In the genomic region with DNA sequence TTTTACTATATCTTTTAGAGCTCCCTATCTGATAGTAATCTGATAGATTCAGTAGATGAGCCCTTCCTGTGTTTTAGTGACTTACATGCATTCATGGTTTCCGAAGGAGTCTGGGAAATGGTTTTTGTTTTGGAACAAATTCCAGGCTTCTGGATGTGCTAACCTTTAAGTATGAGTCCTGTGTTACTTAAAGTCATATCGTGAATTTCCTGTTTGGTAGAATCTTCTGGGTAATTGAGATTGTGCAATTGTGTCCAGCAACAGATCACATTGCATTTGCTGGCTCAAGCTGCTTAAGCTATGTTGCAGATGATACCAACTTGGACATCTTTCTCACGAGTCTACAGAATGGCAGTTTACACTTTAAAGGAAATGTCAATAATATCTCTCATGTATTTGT, we compare ENCODE assay signal across 9 mouse cellular contexts. TPM values are rescaled to one million over a fixed set of nuclear protein-coding genes. Genes with fewer than 3 reads are reported as not detected.
A peak's percentile ranks its signal among the peaks of the same experiment; 100 is the strongest.
DNase-seq lines count a peak whose midpoint lies in the region; ATAC-seq lines count a peak whose summit lies in the region.
"Had no signal": no experiment of that assay in that cellular context is flagged by ENCODE, and none has a peak within 500 bp of the region (broad histone marks: within the 10 kb centered on the region; RNA-seq: fewer than 3 reads in every experiment).

No protein-coding gene starts in this region.

- H3K4me3 ChIP-seq in heart, embryonic 15.5 days: peak overlapping the region; percentile 96
- H3K4me3 ChIP-seq in hindbrain, embryonic 13.5 days: peak overlapping the region; percentile 99
- peak overlapping the region; percentile 94 for H3K4me3 ChIP-seq in midbrain, embryonic 11.5 days (ENCODE audit: low read depth, low read length)

- no peak for ATAC-seq in heart, embryonic 15.5 days (replicated peaks; ENCODE audit: insufficient number of reproducible peaks, insufficient read depth, low FRiP score, low read depth)
- ATAC-seq in hindbrain, embryonic 13.5 days (ENCODE audit: low FRiP score): no peak
- ATAC-seq in midbrain, embryonic 11.5 days (ENCODE audit: low FRiP score): no peak
- ATAC-seq: Patski had no signal

- peaks cover 50% of the 10 kb centered on the region for H3K4me1 ChIP-seq in heart, embryonic 15.5 days (replicated peaks)
- peaks cover 64% of the 10 kb centered on the region for H3K4me1 ChIP-seq in hindbrain, embryonic 13.5 days (replicated peaks)
- peaks cover 20% of the 10 kb centered on the region for H3K4me1 ChIP-seq in midbrain, embryonic 11.5 days (ENCODE audit: control insufficient read depth, insufficient read depth, low read length)

- H3K27me3 ChIP-seq in heart, embryonic 15.5 days: 0 out of 2 replicates have a peak, but pooled peaks cover 8% of the 10 kb centered on the region
- peaks cover 13% of the 10 kb centered on the region for H3K27me3 ChIP-seq in hindbrain, embryonic 13.5 days
- peaks cover 6% of the 10 kb centered on the region for H3K27me3 ChIP-seq in midbrain, embryonic 11.5 days (ENCODE audit: control insufficient read depth, insufficient read depth, low read length)
- H3K27me3 ChIP-seq: Patski had no signal

- intact Hi-C loops in left cerebral cortex, postnatal 10 days (cut with DNase I): loop anchor here (5.0 kb wide), 1 partner anchor 44 kb away; no protein-coding TSS in a partner anchor

- DNase-seq in heart, postnatal 4 days: no peak
- DNase-seq in NIH3T3 (ENCODE audit: low read depth): peak; percentile 58
- DNase-seq in midbrain, embryonic 11.5 days (ENCODE audit: low spot score, missing footprints): no peak
- no peak for DNase-seq in cerebellum, adult 9-11 months
- DNase-seq in right cerebral cortex, postnatal 25 days: no peak
- DNase-seq in left cerebral cortex, postnatal 10 days (ENCODE audit: extremely low spot score in 1 of 2, low spot score in 2 of 2): no peak

- 32% methylated on average over 3 of the region's 3 CpGs for WGBS in heart, embryonic 15.5 days
- WGBS in hindbrain, embryonic 13.5 days: 56% methylated on average over 3 of the region's 3 CpGs
- WGBS in midbrain, embryonic 11.5 days: 60% methylated on average over 3 of the region's 3 CpGs

- H3K4me2 ChIP-seq in heart, embryonic 15.5 days: peak overlapping the region; percentile 72
- H3K4me2 ChIP-seq in hindbrain, embryonic 13.5 days: peak overlapping the region; percentile 70
- peak overlapping the region; percentile 69 for H3K4me2 ChIP-seq in midbrain, embryonic 11.5 days

- no peaks in the 10 kb centered on the region for H3K9me3 ChIP-seq in heart, embryonic 15.5 days (replicated peaks)
- H3K9me3 ChIP-seq in hindbrain, embryonic 13.5 days: no peaks in the 10 kb centered on the region
- no peaks in the 10 kb centered on the region for H3K9me3 ChIP-seq in midbrain, embryonic 11.5 days (ENCODE audit: control insufficient read depth, low read length)

- peak overlapping the region; percentile 98; the same call in 1 of the 2 replicates for H3K27ac ChIP-seq in heart, embryonic 15.5 days
- H3K27ac ChIP-seq in hindbrain, embryonic 13.5 days: no peak overlapping the region
- H3K27ac ChIP-seq in midbrain, embryonic 11.5 days (ENCODE audit: low read depth, low read length): no peak overlapping the region

- no peak overlapping the region; the same call in 1 of the 2 replicates for H3K9ac ChIP-seq in heart, embryonic 15.5 days
- peak overlapping the region; percentile 98; the same call in 1 of the 2 replicates for H3K9ac ChIP-seq in hindbrain, embryonic 13.5 days
- H3K9ac ChIP-seq in midbrain, embryonic 11.5 days (ENCODE audit: low read length): peak overlapping the region; percentile 92; the same call in 1 of the 2 replicates

- no peaks in the 10 kb centered on the region for H3K36me3 ChIP-seq in heart, embryonic 15.5 days
- no peaks in the 10 kb centered on the region for H3K36me3 ChIP-seq in hindbrain, embryonic 13.5 days
- no peaks in the 10 kb centered on the region for H3K36me3 ChIP-seq in midbrain, embryonic 11.5 days (ENCODE audit: control insufficient read depth, insufficient read depth, low read length)

RNA-seq across cellular contexts. Expression of a gene that starts 2.0 kb away (rescaled TPM):
- 22.0 and 31.1 TPM in 2 replicates for polyA plus RNA-seq in heart, embryonic 15.5 days (2015; fragmentation: Nextera tagmentation; extraction: Ambion mirVana)
- total RNA-seq in heart, postnatal 4 days (2021): 10 to 100 TPM; 45.1 to 49.6 TPM
- 25.3 and 26.9 TPM in 2 replicates for polyA plus RNA-seq in hindbrain, embryonic 13.5 days (2015; fragmentation: Nextera tagmentation; extraction: Ambion mirVana)
- 39.4 and 47.2 TPM in 2 replicates for polyA plus RNA-seq in midbrain, embryonic 11.5 days (2014; fragmentation: Nextera tagmentation; extraction: Ambion mirVana)
- 10 to 100 TPM; 58.7 to 64.6 TPM for total RNA-seq in left cerebral cortex, postnatal 10 days (2021)

RNA-seq across cellular contexts. Expression of a gene that starts 3.1 kb away (rescaled TPM):
- 0.23 and 0.66 TPM in 2 replicates for polyA plus RNA-seq in heart, embryonic 15.5 days (2015; fragmentation: Nextera tagmentation; extraction: Ambion mirVana)
- total RNA-seq in heart, postnatal 4 days (2021): 1 to 10 TPM in 1 of 2 experiments, under 1 TPM in 1; 0.68 to 1.5 TPM
- polyA plus RNA-seq in hindbrain, embryonic 13.5 days (2015; fragmentation: Nextera tagmentation; extraction: Ambion mirVana): 1.00 and 1.1 TPM in 2 replicates
- 0.75 and 0.87 TPM in 2 replicates for polyA plus RNA-seq in midbrain, embryonic 11.5 days (2014; fragmentation: Nextera tagmentation; extraction: Ambion mirVana)
- 10 to 100 TPM in 1 of 2 experiments, 1 to 10 TPM in 1; 7.7 to 10.6 TPM for total RNA-seq in left cerebral cortex, postnatal 10 days (2021)

RNA-seq across cellular contexts. Expression of a gene that starts 32.8 kb away (rescaled TPM):
- polyA plus RNA-seq in heart, embryonic 15.5 days (2015; fragmentation: Nextera tagmentation; extraction: Ambion mirVana): 1.6 and 2.0 TPM in 2 replicates
- total RNA-seq in heart, postnatal 4 days (2021): 1 to 10 TPM; 1.1 to 1.8 TPM
- 2.2 and 3.3 TPM in 2 replicates for polyA plus RNA-seq in hindbrain, embryonic 13.5 days (2015; fragmentation: Nextera tagmentation; extraction: Ambion mirVana)
- polyA plus RNA-seq in midbrain, embryonic 11.5 days (2014; fragmentation: Nextera tagmentation; extraction: Ambion mirVana): 0.66 and 0.78 TPM in 2 replicates
- 1 to 10 TPM; 2.9 to 4.4 TPM for total RNA-seq in left cerebral cortex, postnatal 10 days (2021)
